Mouse (Mus musculus): ENCODE data around the gene Il4.
"Not testable (repeated sequence)": the region's sequence is repeated elsewhere in the genome, so short reads cannot be mapped to it uniquely, and the experiment has no call there.

- TF ChIP-seq POLR2A (IDR thresholded peaks at IDR 0.05; ENCODE audit: borderline replicate concordance, extremely low read depth, insufficient read depth, insufficient read length, poor library complexity, severe bottlenecking); CTCF (IDR thresholded peaks at IDR 0.05; ENCODE audit: borderline replicate concordance, extremely low read depth, insufficient read depth, insufficient read length): not testable (repeated sequence)
These were observed 60.5 kb downstream of the Il4 start for GRCm38 (mm10) chr11:53557992-53558391.

Data from brain, embryonic 14.5 days (tissue).